Mouse (Mus musculus) kidney, adult 11 months (tissue): ENCODE results near the gene Commd3.
A peak's percentile ranks its signal among the peaks of the same experiment; 100 is the strongest.

Source experiments
- DNase-seq: peaks from one replicate; pipeline ENCODE4 v3.0.0; 2022

Commd3 gene

GRCm38 (mm10) chr2:18688286-18688685 lies 16.1 kb downstream of the Commd3 start:
- DNase-seq = no peak

- peak; percentile 15 for DNase-seq
These were observed 16.5 kb downstream of the Commd3 start for GRCm38 (mm10) chr2:18688708-18689063.

- DNase-seq = peak; percentile 43
These were observed 17.1 kb downstream of the Commd3 start for GRCm38 (mm10) chr2:18689064-18689921.

- DNase-seq = no peak
These were observed 18.0 kb downstream of the Commd3 start for GRCm38 (mm10) chr2:18690055-18690691.

GRCm38 (mm10) chr2:18690756-18691155 lies 18.6 kb downstream of the Commd3 start:
- no peak for DNase-seq

- DNase-seq = no peak
These were observed 19.8 kb downstream of the Commd3 start for GRCm38 (mm10) chr2:18692031-18692430.

- DNase-seq = no peak
These were observed 20.4 kb downstream of the Commd3 start for GRCm38 (mm10) chr2:18692548-18692947.

GRCm38 (mm10) chr2:18693491-18693870 lies 21.3 kb downstream of the Commd3 start:
- DNase-seq = no peak

- DNase-seq = peak; percentile 66
These were observed 21.9 kb downstream of the Commd3 start, which contains the start of gene Spag6 for GRCm38 (mm10) chr2:18693871-18694610. Gene Spag6, plus strand, starts transcription at chr2:18694032.

- DNase-seq = no peak
These were observed 22.4 kb downstream of the Commd3 start for GRCm38 (mm10) chr2:18694611-18694950.

GRCm38 (mm10) chr2:18695163-18695562 lies 23.0 kb downstream of the Commd3 start:
- no peak for DNase-seq

- DNase-seq = no peak
These were observed 23.5 kb downstream of the Commd3 start for GRCm38 (mm10) chr2:18695629-18696150.

- no peak for DNase-seq
These were observed 25.5 kb downstream of the Commd3 start for GRCm38 (mm10) chr2:18697591-18698244.

- DNase-seq = peak; percentile 11
These were observed 26.6 kb downstream of the Commd3 start for GRCm38 (mm10) chr2:18698663-18699385.

- DNase-seq = no peak
These were observed 27.3 kb downstream of the Commd3 start for GRCm38 (mm10) chr2:18699401-18699990.

GRCm38 (mm10) chr2:18710356-18710755 lies 38.2 kb downstream of the Commd3 start:
- DNase-seq = no peak

GRCm38 (mm10) chr2:18713071-18713470 lies 40.9 kb downstream of the Commd3 start:
- DNase-seq = no peak

- no peak for DNase-seq
These were observed 42.2 kb downstream of the Commd3 start for GRCm38 (mm10) chr2:18714337-18714736.

GRCm38 (mm10) chr2:18718521-18718920 lies 46.3 kb downstream of the Commd3 start:
- no peak for DNase-seq

GRCm38 (mm10) chr2:18722208-18722830 lies 50.1 kb downstream of the Commd3 start:
- DNase-seq = no peak

GRCm38 (mm10) chr2:18724462-18724861 lies 52.3 kb downstream of the Commd3 start:
- DNase-seq = no peak
